Mouse (Mus musculus): ENCODE measurements around the gene Minpp1. TPM values are rescaled to one million over a fixed set of nuclear protein-coding genes. Genes with fewer than 3 reads are reported as not detected.

Gene Minpp1
- total and polyA plus RNA-seq, 3 experiments = 62.6 to 197 (median 68.8) TPM

DNA sequence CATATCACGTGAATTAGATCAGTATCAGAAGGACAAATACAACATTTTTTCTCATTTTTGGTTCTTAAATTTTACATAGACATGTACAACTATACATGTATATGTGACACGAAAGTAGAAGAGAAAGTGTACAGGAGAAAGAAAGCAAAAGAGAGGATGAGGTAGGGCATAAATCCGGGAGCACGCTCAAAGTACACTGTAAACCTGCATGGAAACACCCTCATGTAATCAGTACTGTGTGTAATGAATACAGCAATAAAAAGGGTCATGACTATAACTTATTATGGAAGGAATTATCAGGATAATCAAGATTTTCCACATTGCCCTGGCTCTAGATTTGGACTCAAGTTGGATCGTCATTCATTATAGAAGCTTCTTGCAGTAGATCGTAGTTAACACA is 22.5 kb upstream of the Minpp1 start:
- Histone ChIP-seq H3K36me3 (replicated peaks) (no peaks in the 10 kb centered on the region), H3K4me1 (ENCODE audit: insufficient read depth, low read depth, low read length) (peaks cover 8% of the 10 kb centered on the region), H3K9me3 (replicated peaks) (no peaks in the 10 kb centered on the region), H3K4me3 (ENCODE audit: low read depth, low read length) (no peak overlapping the region), H3K27me3 (ENCODE audit: insufficient read depth, low read length) (peaks cover 2% of the 10 kb centered on the region; the same call in 1 of the 2 replicates)
- no peak for TF ChIP-seq POLR2AphosphoS5 (IDR thresholded peaks at IDR 0.05; ENCODE audit: insufficient replicate concordance, low read depth, low read length)
- no peak for TF ChIP-seq CTCF (IDR thresholded peaks at IDR 0.05; ENCODE audit: low read depth, low read length)
- TF ChIP-seq GATA1 (IDR thresholded peaks at IDR 0.05; ENCODE audit: borderline replicate concordance, low read length) = no peak
- no peak for TF ChIP-seq GATA2 (IDR thresholded peaks at IDR 0.05; ENCODE audit: borderline replicate concordance, low read depth, low read length)
- TF ChIP-seq TAL1 (conservative IDR thresholded peaks at IDR 0.05; ENCODE audit: low read depth, low read length) = no peak
- DNase-seq (ENCODE audit: low spot score) (no peak), ATAC-seq (ENCODE audit: extremely low read depth, insufficient number of reproducible peaks, low FRiP score, poor library complexity, severe bottlenecking) (no peak)

DNA sequence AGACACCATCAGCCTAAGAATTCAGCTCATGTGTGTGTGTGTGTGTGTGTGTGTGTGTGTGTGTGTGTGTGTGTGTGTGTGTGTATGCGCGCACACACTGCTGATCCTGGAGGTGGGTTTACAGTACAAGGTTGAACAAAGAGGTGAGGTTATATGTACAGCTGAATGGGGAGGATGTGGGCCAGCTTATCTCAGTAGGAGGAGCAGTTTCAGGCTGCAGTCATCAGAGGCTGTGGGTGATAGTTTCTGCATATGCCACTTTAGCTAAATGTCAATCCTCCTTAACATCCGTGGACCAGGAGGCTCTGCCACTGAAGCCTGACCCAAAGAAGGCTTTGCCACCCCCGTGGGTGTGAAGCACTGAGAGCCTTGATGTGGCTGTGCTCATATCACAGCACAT is 20.3 kb upstream of the Minpp1 start:
- DNase-seq (ENCODE audit: low spot score) = no peak
- TF ChIP-seq CTCF (IDR thresholded peaks at IDR 0.05; ENCODE audit: low read depth, low read length) (no peak), POLR2AphosphoS5 (IDR thresholded peaks at IDR 0.05; ENCODE audit: insufficient replicate concordance, low read depth, low read length) (no peak), TAL1 (conservative IDR thresholded peaks at IDR 0.05; ENCODE audit: low read depth, low read length) (no peak)
- H3K9me3 ChIP-seq (replicated peaks) = no peaks in the 10 kb centered on the region

DNA sequence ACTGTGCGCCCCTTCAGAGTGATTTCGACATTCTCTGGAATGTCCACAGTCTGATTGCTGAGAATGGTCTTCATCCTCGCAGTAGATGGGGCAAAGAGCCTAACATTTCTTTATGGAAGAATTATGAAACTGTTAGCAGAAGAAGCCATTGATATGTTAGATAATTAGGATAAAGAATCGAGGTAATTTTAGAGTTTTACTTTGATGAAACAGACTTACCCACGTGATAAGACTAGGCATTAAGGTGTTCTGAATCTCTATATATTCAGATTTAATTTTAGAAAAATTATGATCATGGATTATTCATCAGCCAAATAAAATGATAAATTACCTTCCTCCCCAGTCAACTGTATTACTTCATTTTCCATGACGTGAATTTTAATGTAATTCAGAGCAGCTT is 19.1 kb upstream of the Minpp1 start, which contains the start of gene Rpl9-ps6:
TSS of gene Rpl9-ps6 (minus strand) at position 101 of the 400 bp plus-strand sequence.
- no peaks in the 10 kb centered on the region for H3K36me3 ChIP-seq (replicated peaks)
- H3K9me3 ChIP-seq (replicated peaks) = no peaks in the 10 kb centered on the region
- TF ChIP-seq GATA2 (IDR thresholded peaks at IDR 0.05; ENCODE audit: borderline replicate concordance, low read depth, low read length) (no peak), GATA1 (IDR thresholded peaks at IDR 0.05; ENCODE audit: borderline replicate concordance, low read length) (no peak), CTCF (IDR thresholded peaks at IDR 0.05; ENCODE audit: low read depth, low read length) (no peak), TAL1 (conservative IDR thresholded peaks at IDR 0.05; ENCODE audit: low read depth, low read length) (no peak), POLR2AphosphoS5 (IDR thresholded peaks at IDR 0.05; ENCODE audit: insufficient replicate concordance, low read depth, low read length) (no peak)
- peaks cover 17% of the 10 kb centered on the region for H3K4me1 ChIP-seq (ENCODE audit: insufficient read depth, low read depth, low read length)
- peaks cover 2% of the 10 kb centered on the region; the same call in 1 of the 2 replicates for H3K27me3 ChIP-seq (ENCODE audit: insufficient read depth, low read length)
- no peak for ATAC-seq (ENCODE audit: extremely low read depth, insufficient number of reproducible peaks, low FRiP score, poor library complexity, severe bottlenecking)
- no peak for DNase-seq (ENCODE audit: low spot score)
- no peak within 1 kb of the TSS for H3K4me3 ChIP-seq (ENCODE audit: low read depth, low read length)

More for the DNA sequence above, 20.3 kb upstream of the Minpp1 start:
- H3K27me3 ChIP-seq (ENCODE audit: insufficient read depth, low read length) = peaks cover 2% of the 10 kb centered on the region; the same call in 1 of the 2 replicates
- no peak overlapping the region for H3K4me3 ChIP-seq (ENCODE audit: low read depth, low read length)
- no peak for ATAC-seq (ENCODE audit: extremely low read depth, insufficient number of reproducible peaks, low FRiP score, poor library complexity, severe bottlenecking)
- peaks cover 10% of the 10 kb centered on the region for H3K4me1 ChIP-seq (ENCODE audit: insufficient read depth, low read depth, low read length)
- H3K36me3 ChIP-seq (replicated peaks) = no peaks in the 10 kb centered on the region

DNA sequence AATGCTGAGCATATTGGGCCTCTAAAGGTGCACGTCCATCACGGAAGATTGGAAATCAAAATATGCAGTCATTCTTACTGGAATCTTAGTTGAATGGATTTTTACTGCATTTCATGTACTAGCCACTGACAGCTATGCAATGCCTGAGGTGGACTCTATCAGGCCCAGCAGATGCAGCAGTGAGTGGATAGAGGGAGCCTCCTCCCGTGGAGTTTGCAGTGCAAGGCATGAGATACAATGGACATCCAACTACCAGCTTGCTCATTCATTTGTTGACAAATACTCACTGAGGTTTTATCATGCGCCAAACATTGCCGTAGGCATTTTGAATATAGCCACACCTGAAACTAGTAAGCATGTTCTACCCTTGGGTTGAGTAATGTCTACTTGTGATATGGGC is 18.2 kb upstream of the Minpp1 start:
- ATAC-seq (ENCODE audit: extremely low read depth, insufficient number of reproducible peaks, low FRiP score, poor library complexity, severe bottlenecking) (no peak), DNase-seq (ENCODE audit: low spot score) (no peak)
- peaks cover 20% of the 10 kb centered on the region for H3K4me1 ChIP-seq (ENCODE audit: insufficient read depth, low read depth, low read length)
- no peak overlapping the region for H3K4me3 ChIP-seq (ENCODE audit: low read depth, low read length)
- no peaks in the 10 kb centered on the region for H3K36me3 ChIP-seq (replicated peaks)
- peaks cover 2% of the 10 kb centered on the region; the same call in 1 of the 2 replicates for H3K27me3 ChIP-seq (ENCODE audit: insufficient read depth, low read length)
- no peaks in the 10 kb centered on the region for H3K9me3 ChIP-seq (replicated peaks)
- TF ChIP-seq CTCF (IDR thresholded peaks at IDR 0.05; ENCODE audit: low read depth, low read length) (no peak), GATA2 (IDR thresholded peaks at IDR 0.05; ENCODE audit: borderline replicate concordance, low read depth, low read length) (no peak), GATA1 (IDR thresholded peaks at IDR 0.05; ENCODE audit: borderline replicate concordance, low read length) (no peak), POLR2AphosphoS5 (IDR thresholded peaks at IDR 0.05; ENCODE audit: insufficient replicate concordance, low read depth, low read length) (no peak), TAL1 (conservative IDR thresholded peaks at IDR 0.05; ENCODE audit: low read depth, low read length) (no peak)

DNA sequence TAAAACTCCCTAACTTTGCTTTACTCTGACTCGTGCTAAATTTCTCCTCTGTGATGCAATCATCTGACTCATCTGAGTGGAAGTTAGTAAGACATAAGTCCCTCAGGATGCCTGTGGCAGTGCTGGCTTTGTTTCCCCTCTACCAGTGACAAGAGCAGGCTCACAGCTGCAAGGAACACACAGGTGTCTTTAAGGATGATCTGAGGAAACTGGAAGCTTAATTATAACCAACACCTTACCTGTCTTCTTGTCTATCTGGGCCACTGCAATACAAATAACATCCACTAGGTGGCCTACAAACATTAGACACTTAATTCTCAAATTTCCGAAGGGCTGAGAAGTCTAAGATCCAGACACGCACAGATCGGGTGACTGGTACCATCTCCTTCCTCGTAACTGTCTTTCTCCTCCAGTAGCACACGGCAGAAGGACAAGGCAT is 15.5 kb upstream of the Minpp1 start:
- ATAC-seq (ENCODE audit: extremely low read depth, insufficient number of reproducible peaks, low FRiP score, poor library complexity, severe bottlenecking) = no peak
- DNase-seq (ENCODE audit: low spot score) = no peak
- H3K4me3 ChIP-seq (ENCODE audit: low read depth, low read length) = no peak overlapping the region

DNA sequence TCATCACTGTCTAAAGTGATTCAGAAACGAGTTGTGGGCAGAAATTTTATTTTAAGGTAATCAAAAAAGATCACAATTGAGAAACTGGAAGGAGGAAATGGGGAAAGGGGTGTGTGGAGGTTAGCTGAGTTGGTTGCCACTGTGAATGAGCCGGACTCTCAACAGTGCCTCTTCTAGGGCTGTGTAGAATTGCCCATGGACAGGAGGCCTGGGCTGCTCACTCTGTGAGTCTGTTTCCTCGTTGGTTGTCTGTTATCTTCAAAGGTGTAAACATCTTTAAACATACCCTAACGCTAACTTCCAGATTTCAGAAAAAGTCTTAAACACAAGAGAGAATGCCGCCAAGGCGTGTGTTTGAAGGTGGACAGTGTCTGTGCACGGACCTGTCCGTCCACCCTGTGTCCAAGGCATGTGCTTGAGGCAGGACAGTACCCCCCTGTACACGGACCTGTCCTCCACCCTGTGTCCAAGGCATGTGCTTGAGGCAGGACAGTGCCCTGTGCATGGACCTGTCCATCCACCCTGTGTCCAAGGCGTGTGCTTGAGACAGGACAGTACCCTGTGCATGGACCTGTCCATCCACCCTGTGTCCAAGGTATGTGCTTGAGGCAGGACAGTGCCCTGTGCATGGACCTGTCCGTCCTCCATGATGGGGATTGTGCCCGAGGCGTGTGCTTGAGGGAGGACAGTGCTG is 14.9 kb upstream of the Minpp1 start:
- no peak for TF ChIP-seq TAL1 (conservative IDR thresholded peaks at IDR 0.05; ENCODE audit: low read depth, low read length)
- TF ChIP-seq GATA1 (IDR thresholded peaks at IDR 0.05; ENCODE audit: borderline replicate concordance, low read length) = no peak
- no peak for TF ChIP-seq POLR2AphosphoS5 (IDR thresholded peaks at IDR 0.05; ENCODE audit: insufficient replicate concordance, low read depth, low read length)
- TF ChIP-seq GATA2 (IDR thresholded peaks at IDR 0.05; ENCODE audit: borderline replicate concordance, low read depth, low read length) = no peak
- TF ChIP-seq CTCF (IDR thresholded peaks at IDR 0.05; ENCODE audit: low read depth, low read length) = no peak
- Histone ChIP-seq H3K9me3 (replicated peaks) (peaks cover 5% of the 10 kb centered on the region; the same call in 1 of the 2 replicates), H3K36me3 (replicated peaks) (no peaks in the 10 kb centered on the region), H3K4me1 (ENCODE audit: insufficient read depth, low read depth, low read length) (peaks cover 22% of the 10 kb centered on the region), H3K27me3 (ENCODE audit: insufficient read depth, low read length) (no peaks in the 10 kb centered on the region), H3K4me3 (ENCODE audit: low read depth, low read length) (no peak overlapping the region)
- ATAC-seq (ENCODE audit: extremely low read depth, insufficient number of reproducible peaks, low FRiP score, poor library complexity, severe bottlenecking) (no peak), DNase-seq (ENCODE audit: low spot score) (no peak)

More for the DNA sequence above, 15.5 kb upstream of the Minpp1 start:
- TF ChIP-seq CTCF (IDR thresholded peaks at IDR 0.05; ENCODE audit: low read depth, low read length) = peak; percentile 87
- TF ChIP-seq TAL1 (conservative IDR thresholded peaks at IDR 0.05; ENCODE audit: low read depth, low read length) = no peak
- Histone ChIP-seq H3K9me3 (replicated peaks) (peaks cover 5% of the 10 kb centered on the region; the same call in 1 of the 2 replicates), H3K27me3 (ENCODE audit: insufficient read depth, low read length) (peaks cover 2% of the 10 kb centered on the region; the same call in 1 of the 2 replicates), H3K4me1 (ENCODE audit: insufficient read depth, low read depth, low read length) (peaks cover 21% of the 10 kb centered on the region), H3K36me3 (replicated peaks) (no peaks in the 10 kb centered on the region)

Data from G1E (cell line).